Mouse (Mus musculus): ENCODE measurements around the gene Pdzd4. TPM values are rescaled to one million over a fixed set of nuclear protein-coding genes. Genes with fewer than 3 reads are reported as not detected.
A peak's percentile ranks its signal among the peaks of the same experiment; 100 is the strongest.

The Pdzd4 gene
- 3.7 and 4.1 TPM in 2 replicates for polyA plus RNA-seq (2015; fragmentation: Nextera tagmentation; extraction: Ambion mirVana)

DNA sequence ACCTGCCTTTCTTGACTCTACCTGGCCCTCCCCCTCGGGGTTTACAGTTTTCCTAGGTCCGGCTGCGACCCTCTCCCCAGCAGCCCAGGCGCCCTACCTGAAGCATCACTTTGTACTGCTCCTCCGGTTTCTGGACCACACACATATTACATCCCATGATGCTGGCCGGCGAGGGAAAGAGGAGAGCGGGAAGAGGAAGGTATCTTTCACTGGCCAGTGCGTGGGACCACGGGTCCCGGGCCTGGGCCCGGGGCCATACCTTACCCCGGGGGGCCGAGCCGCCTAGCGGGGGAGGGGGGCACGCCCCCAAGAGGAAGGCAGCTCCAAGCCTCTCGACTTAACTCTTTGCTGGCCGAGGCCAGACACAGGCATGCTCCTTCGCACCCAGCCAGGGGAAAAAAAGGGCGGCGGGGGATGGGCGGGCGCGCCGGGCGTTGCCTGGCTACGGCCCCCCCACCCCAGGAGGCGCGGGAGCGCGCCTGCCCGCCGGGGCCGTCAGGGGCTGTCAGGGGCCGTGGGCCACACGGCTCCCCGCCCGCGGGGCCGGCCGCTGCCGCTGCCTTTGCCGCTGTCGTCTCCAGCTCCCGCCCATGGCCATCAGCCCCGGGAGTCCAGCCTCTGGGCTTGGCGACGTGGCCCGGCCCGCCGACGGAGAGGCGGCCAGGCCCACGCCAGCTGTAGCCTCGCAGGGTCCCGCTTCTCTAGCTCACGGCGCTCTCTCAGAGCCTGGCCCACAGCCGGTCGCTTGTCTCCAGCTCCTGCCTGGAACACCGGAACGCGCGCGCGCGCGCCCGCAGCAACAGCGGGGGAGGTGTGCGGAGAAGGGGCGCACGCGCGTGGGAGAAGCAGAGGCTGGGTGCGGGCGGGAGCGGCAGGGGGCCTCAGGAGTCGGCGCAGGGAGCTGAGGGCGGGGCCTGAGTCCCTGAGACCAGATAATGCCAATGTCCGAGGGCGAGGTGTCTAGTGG lies at the start of gene Pdzd4:
Pdzd4 (minus strand) TSS at position 785 of the 967 bp plus-strand sequence.
- peak within 1 kb of the TSS; percentile 66 for H3K4me2 ChIP-seq
- 22% methylated on average over 47 of the region's 84 CpGs for WGBS
- no peaks in the 10 kb centered on the region for H3K36me3 ChIP-seq
- peak within 1 kb of the TSS; percentile 94 for H3K27ac ChIP-seq
- no peaks in the 10 kb centered on the region for H3K27me3 ChIP-seq
- ATAC-seq (ENCODE audit: low FRiP score), result peak; percentile 90
- H3K9me3 ChIP-seq, result no peaks in the 10 kb centered on the region
- peak within 1 kb of the TSS; percentile 83 for H3K9ac ChIP-seq
- peaks cover 18% of the 10 kb centered on the region for H3K4me1 ChIP-seq (replicated peaks)
- H3K4me3 ChIP-seq, result peak within 1 kb of the TSS; percentile 59

DNA sequence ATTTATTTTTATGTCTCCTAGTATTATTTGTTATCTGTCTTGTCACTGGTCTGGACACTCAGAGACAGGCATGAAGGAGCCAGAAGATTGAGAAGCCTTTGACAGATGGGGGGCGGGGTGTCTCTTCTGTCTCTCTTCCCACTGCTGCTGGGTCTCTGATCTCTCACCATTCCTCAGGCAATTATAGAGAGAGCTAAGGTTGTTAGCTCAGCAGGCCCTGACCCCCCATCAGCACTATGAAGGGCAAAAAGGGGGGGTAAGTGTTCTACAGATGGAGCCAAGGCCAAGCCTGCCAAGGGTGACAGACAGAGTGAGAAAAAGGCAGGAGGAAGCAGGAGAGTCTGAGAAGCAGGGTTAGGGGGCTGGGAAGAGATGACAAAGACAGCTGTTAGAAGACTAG lies 47.2 kb upstream of the Pdzd4 start:
- Histone ChIP-seq H3K4me2 (no peak overlapping the region), H3K4me3 (no peak overlapping the region), H3K9ac (no peak overlapping the region; the same call in 1 of the 2 replicates), H3K36me3 (peaks cover 3% of the 10 kb centered on the region; the same call in 1 of the 2 replicates), H3K27ac (no peak overlapping the region), H3K9me3 (no peaks in the 10 kb centered on the region), H3K4me1 (replicated peaks) (peaks cover 47% of the 10 kb centered on the region), H3K27me3 (no peaks in the 10 kb centered on the region)
- 44% methylated on average over 1 of the region's 1 CpGs for WGBS
- no peak for ATAC-seq (ENCODE audit: low FRiP score)

DNA sequence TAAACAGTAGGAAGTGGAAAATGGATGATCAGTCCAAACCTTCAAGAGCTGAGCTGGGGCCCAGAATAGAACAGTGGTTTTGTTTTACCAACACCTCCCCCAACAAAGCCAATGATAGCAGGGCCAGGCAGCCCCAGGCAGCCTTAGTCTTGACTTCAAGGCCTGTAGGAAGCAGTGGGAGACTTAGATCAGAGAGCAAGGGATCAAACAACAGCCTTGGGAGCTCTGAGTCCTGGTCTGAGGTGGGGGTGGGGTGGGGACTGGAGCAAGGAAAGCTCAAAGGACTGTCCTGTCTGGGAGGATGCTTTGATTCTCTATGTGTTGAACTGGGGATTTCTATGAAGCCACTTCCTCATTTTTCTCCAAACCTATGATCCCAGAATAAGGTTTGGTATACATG lies 46.7 kb upstream of the Pdzd4 start:
- no peak overlapping the region for H3K4me2 ChIP-seq
- H3K36me3 ChIP-seq, result peaks cover 3% of the 10 kb centered on the region; the same call in 1 of the 2 replicates
- H3K27me3 ChIP-seq, result no peaks in the 10 kb centered on the region
- no peaks in the 10 kb centered on the region for H3K9me3 ChIP-seq
- no peak overlapping the region for H3K4me3 ChIP-seq
- peaks cover 47% of the 10 kb centered on the region for H3K4me1 ChIP-seq (replicated peaks)
- ATAC-seq (ENCODE audit: low FRiP score), result no peak
- H3K27ac ChIP-seq, result no peak overlapping the region
- H3K9ac ChIP-seq, result no peak overlapping the region

DNA sequence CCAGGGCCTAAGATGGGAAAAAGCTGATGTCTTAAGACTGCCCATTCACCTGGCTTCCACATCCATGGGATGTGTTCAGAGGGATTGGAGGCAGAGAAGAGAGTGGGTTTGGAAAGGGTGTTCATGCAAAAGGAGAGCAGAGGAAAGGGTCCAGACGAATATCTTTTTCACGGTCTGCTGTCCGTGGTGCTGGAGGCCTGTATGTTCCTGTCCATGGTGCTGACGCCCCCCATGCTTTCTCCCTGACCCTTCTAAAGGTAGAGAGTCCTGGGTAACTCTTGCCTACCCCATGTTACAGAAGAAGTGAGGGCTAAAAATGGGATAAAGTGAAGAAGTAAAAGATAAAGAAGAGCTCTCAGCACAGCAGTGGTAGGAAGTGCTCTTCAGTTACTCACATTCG lies 44.6 kb upstream of the Pdzd4 start:
- WGBS, result 17% methylated on average over 5 of the region's 5 CpGs
- ATAC-seq (ENCODE audit: low FRiP score), result no peak
- no peaks in the 10 kb centered on the region for H3K27me3 ChIP-seq
- peaks cover 52% of the 10 kb centered on the region for H3K4me1 ChIP-seq (replicated peaks)
- H3K36me3 ChIP-seq, result peaks cover 3% of the 10 kb centered on the region; the same call in 1 of the 2 replicates
- H3K9me3 ChIP-seq, result no peaks in the 10 kb centered on the region
- H3K4me2 ChIP-seq, result no peak overlapping the region
- H3K9ac ChIP-seq, result no peak overlapping the region
- H3K4me3 ChIP-seq, result no peak overlapping the region
- no peak overlapping the region for H3K27ac ChIP-seq

DNA sequence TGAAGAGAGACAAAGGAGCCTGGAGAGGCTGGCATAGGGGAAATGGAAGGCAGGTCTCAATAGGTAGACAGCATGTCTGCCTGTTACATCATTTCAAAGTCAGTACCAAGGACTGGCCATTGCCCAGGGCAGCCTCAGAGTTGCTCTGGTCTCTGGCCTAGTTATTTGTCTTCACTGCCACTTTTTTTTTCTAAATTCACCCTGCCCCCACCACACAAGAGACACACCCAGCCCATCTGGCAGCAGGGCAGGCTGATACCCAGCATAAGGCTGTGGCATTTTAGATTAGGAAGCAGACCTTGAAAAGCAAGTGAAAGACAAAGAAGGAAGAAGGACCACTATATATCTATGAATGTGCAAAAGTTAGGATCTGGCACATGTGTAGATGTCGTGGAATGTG lies 43.1 kb upstream of the Pdzd4 start:
- Histone ChIP-seq H3K27ac (peak overlapping the region; percentile 84; the same call in 1 of the 2 replicates), H3K4me1 (replicated peaks) (peaks cover 55% of the 10 kb centered on the region), H3K9ac (peak overlapping the region; percentile 55; the same call in 1 of the 2 replicates), H3K9me3 (no peaks in the 10 kb centered on the region), H3K4me2 (no peak overlapping the region), H3K4me3 (no peak overlapping the region), H3K36me3 (peaks cover 15% of the 10 kb centered on the region), H3K27me3 (no peaks in the 10 kb centered on the region)
- ATAC-seq (ENCODE audit: low FRiP score), result no peak
- 73% methylated on average over 1 of the region's 1 CpGs for WGBS

DNA sequence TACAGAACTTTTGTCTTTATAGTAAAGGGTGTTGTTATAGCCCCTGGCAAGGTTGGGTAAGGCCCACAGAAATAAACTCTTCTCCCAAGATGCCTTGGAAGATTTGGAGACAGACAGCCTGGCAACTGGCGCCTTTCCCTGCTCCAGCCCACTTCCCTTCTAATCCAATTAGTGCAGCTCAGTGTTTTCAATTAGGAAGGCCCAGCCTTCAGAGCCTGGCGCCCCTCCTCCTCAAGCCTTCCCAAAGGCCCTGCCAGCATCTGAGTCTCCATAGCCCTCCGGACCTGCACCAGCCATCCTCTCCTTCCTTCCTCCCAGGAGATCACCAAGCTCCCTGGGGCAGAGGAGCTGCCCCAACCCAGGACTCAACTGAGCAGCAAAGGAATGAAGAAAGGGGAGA lies 42.5 kb upstream of the Pdzd4 start:
- Histone ChIP-seq H3K9ac (peak overlapping the region; percentile 55; the same call in 1 of the 2 replicates), H3K4me1 (replicated peaks) (peaks cover 49% of the 10 kb centered on the region), H3K36me3 (peaks cover 21% of the 10 kb centered on the region), H3K4me2 (no peak overlapping the region), H3K9me3 (no peaks in the 10 kb centered on the region), H3K27me3 (no peaks in the 10 kb centered on the region), H3K4me3 (no peak overlapping the region), H3K27ac (peak overlapping the region; percentile 84)
- WGBS, result 17% methylated on average over 3 of the region's 3 CpGs
- ATAC-seq (ENCODE audit: low FRiP score), result peak; percentile 60; the same call in 1 of the 2 replicates

DNA sequence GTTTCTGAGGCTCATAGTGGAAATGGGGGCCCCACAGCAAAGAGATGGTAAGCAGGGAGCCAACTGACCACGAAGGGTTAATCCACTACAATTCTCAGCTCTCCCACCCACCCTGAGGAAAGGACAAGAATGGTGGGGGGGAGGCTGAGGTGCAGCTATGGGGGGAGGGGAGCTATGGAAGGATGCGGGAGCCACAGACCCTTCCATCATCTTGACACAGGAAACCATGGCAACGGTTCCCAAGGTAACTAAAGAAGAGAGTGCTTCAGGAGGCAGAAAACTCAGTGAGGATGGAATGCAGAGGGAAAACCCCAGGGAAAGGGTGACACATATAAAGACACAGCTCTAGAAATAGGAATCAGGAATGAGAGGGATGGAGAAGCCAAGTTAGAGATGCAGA lies 39.9 kb upstream of the Pdzd4 start:
- no peak overlapping the region for H3K4me2 ChIP-seq
- ATAC-seq (ENCODE audit: low FRiP score), result peak; percentile 70; the same call in 1 of the 2 replicates
- no peak overlapping the region for H3K9ac ChIP-seq
- no peak overlapping the region for H3K4me3 ChIP-seq
- 31% methylated on average over 3 of the region's 3 CpGs for WGBS
- peak overlapping the region; percentile 83 for H3K27ac ChIP-seq
- H3K27me3 ChIP-seq, result no peaks in the 10 kb centered on the region
- H3K4me1 ChIP-seq (replicated peaks), result peaks cover 44% of the 10 kb centered on the region
- H3K9me3 ChIP-seq, result no peaks in the 10 kb centered on the region
- H3K36me3 ChIP-seq, result peaks cover 47% of the 10 kb centered on the region

DNA sequence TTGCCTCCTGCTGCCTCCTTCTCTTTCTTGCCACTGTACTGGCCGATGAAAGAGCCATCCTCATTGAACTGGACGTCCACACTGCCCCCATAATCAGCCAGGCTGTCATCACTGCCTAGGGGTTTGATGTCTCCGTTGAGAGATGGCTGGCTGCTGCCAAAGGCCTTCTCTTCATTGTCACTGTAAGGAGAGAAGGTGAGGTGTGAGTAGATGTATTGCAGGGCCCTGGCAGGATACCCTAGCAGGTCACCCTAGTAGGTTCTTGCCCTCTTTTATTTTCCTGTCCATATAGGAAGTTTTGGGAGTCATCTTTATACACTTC lies 30.3 kb upstream of the Pdzd4 start:
- Histone ChIP-seq H3K27me3 (no peaks in the 10 kb centered on the region), H3K4me3 (no peak overlapping the region), H3K9ac (no peak overlapping the region), H3K4me1 (replicated peaks) (no peaks in the 10 kb centered on the region), H3K27ac (no peak overlapping the region), H3K36me3 (peaks cover 44% of the 10 kb centered on the region), H3K9me3 (no peaks in the 10 kb centered on the region), H3K4me2 (no peak overlapping the region)
- 72% methylated on average over 3 of the region's 3 CpGs for WGBS
- ATAC-seq (ENCODE audit: low FRiP score), result no peak

DNA sequence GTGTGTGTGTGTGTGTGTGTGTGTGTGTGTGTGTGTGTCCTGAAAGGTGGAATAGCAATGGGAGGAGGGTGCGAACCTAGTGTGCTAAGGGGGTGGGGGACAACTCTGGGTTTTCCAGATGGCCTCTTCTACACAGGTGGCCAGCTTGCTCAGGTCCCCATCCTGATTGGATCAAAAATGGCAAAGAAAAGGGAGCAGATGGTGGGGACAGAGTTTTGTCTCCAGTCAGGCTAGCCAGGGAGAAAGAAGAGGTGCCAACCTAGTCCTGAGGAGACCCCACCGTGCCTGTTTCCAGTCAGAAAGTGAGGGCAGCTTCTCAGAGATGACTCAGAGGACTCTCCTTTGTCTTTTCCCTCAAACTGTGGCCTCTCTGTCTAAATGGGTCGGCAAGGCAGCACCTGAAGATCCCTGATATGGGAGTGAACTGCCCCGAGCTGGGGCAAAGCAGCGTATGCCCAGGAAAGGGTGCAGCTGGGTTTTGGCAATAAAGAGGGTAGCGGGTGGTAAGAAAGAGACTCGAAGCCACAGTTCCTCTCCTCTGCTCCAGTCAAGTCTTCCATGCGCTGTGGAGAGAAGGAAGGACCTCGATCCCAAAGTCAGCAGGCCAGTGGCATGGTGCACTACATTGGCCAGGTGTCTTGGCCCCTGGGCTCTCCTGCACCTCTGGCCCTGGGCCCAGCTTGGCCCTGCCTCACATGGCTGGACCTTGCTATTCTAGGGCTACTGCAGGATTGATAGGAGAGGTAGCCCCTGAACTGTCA lies 29.7 kb upstream of the Pdzd4 start:
- no peak overlapping the region for H3K27ac ChIP-seq
- no peaks in the 10 kb centered on the region for H3K27me3 ChIP-seq
- no peaks in the 10 kb centered on the region for H3K9me3 ChIP-seq
- no peak overlapping the region for H3K4me3 ChIP-seq
- no peak overlapping the region for H3K9ac ChIP-seq
- peaks cover 39% of the 10 kb centered on the region for H3K36me3 ChIP-seq
- no peak overlapping the region for H3K4me2 ChIP-seq
- no peaks in the 10 kb centered on the region for H3K4me1 ChIP-seq (replicated peaks)
- ATAC-seq (ENCODE audit: low FRiP score), result no peak
- 83% methylated on average over 8 of the region's 9 CpGs for WGBS

DNA sequence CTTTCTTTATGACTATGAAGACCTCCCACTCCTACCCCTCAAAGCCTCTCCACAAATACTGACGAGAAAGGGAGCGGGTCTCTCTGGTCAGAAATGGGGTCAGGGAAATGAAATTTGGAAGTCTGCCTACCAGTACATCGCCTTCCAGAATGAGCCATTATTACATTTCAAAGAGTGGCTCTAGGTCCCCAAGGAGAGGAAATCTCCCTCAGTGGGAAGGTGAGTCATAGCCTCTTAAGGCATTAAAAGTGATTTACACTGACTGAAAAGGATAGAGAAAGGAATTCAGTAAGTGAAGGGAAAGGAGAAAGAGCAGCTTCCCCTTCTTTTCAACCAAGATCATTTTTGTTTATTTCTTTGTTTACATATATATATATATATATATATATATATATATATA lies 11.9 kb upstream of the Pdzd4 start:
- H3K36me3 ChIP-seq, result no peaks in the 10 kb centered on the region
- H3K27me3 ChIP-seq, result no peaks in the 10 kb centered on the region
- ATAC-seq (ENCODE audit: low FRiP score), result no peak
- no peak overlapping the region for H3K27ac ChIP-seq
- 90% methylated on average over 3 of the region's 3 CpGs for WGBS
- no peaks in the 10 kb centered on the region for H3K9me3 ChIP-seq
- H3K4me3 ChIP-seq, result no peak overlapping the region
- no peak overlapping the region for H3K4me2 ChIP-seq
- H3K4me1 ChIP-seq (replicated peaks), result no peaks in the 10 kb centered on the region
- H3K9ac ChIP-seq, result no peak overlapping the region

DNA sequence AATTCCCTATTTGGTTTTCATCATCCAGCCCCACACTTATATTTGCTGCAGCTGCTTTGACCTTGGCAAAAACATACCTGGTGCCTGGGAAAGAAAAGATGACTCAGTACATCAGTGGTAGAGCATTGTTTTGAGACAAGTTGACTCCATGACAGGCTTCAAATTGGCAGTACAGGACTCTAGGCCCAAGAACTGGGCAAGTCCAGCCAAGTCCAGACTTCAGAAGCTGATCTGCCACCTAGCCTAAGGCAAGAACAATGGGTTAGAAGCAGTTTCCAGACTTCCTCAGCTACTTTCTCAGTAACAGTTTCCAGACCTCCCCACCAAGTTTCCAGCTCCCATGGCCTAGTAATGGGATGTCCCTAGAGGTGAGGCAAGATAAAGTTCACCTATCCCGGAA lies 11.0 kb upstream of the Pdzd4 start:
- 96% methylated on average over 1 of the region's 1 CpGs for WGBS
- H3K36me3 ChIP-seq, result no peaks in the 10 kb centered on the region
- no peak for ATAC-seq (ENCODE audit: low FRiP score)

DNA sequence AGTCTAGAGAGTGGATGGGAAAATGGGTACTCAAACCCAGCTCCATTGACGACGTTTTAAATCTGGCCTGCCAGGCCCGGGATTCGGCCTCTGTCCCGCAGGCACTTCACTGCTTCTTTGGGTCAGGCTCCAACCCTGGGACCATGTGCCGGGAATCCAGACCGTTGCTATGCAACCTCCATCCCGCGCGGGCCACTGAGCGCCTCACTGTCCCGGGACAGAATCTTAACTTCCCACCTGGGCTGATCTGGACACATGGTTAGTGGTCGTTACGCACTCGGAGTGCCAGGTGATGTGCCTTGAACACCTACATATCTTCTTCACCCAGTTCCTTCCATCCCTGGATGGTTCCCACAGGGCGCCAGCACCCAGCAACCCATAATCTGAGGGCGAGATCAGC lies 1.0 kb downstream of the Pdzd4 start:
- peak; percentile 61 for ATAC-seq (ENCODE audit: low FRiP score)
- 17% methylated on average over 17 of the region's 17 CpGs for WGBS
- H3K9me3 ChIP-seq, result no peaks in the 10 kb centered on the region
- H3K27me3 ChIP-seq, result no peaks in the 10 kb centered on the region
- H3K9ac ChIP-seq, result peak overlapping the region; percentile 83
- peak overlapping the region; percentile 66 for H3K4me2 ChIP-seq
- H3K4me1 ChIP-seq (replicated peaks), result peaks cover 18% of the 10 kb centered on the region
- no peaks in the 10 kb centered on the region for H3K36me3 ChIP-seq
- peak overlapping the region; percentile 59 for H3K4me3 ChIP-seq
- no peak overlapping the region for H3K27ac ChIP-seq

More for the DNA sequence above, 11.0 kb upstream of the Pdzd4 start:
- H3K4me1 ChIP-seq (replicated peaks), result no peaks in the 10 kb centered on the region
- H3K4me2 ChIP-seq, result no peak overlapping the region
- no peak overlapping the region for H3K9ac ChIP-seq
- H3K27ac ChIP-seq, result no peak overlapping the region
- no peaks in the 10 kb centered on the region for H3K9me3 ChIP-seq
- no peak overlapping the region for H3K4me3 ChIP-seq
- H3K27me3 ChIP-seq, result no peaks in the 10 kb centered on the region
